Mouse (Mus musculus) heart, embryonic 13.5 days (tissue): Measurements from ENCODE around the gene Htr1f. TPM values are rescaled to one million over a fixed set of nuclear protein-coding genes. Genes with fewer than 3 reads are reported as not detected.
"Not testable (repeated sequence)": the region's sequence is repeated elsewhere in the genome, so short reads cannot be mapped to it uniquely, and the experiment has no call there.

Experiments
- ATAC-seq: fragments of 200-750 bp; cut with Nextera tagmentation; 2 replicates; pipeline ENCODE4 v1.8.0; 2017; ENCODE audit warnings: moderate TSS enrichment; ENCODE audit not compliant: insufficient number of reproducible peaks, low FRiP score, low TSS enrichment; ENCODE audit errors: extremely low read depth
- H3K27ac ChIP-seq: fragments of 300-500 bp; sonication (generic); replicated peaks from 2 replicates; pipeline ENCODE4 v1.5.1; 2015; ENCODE audit warnings: moderate library complexity, mild to moderate bottlenecking, inconsistent platforms
- H3K27me3 ChIP-seq: fragments of 300-500 bp; sonication (generic); replicated peaks from 2 replicates; pipeline ENCODE4 v1.6.1; 2015; ENCODE audit warnings: mild to moderate bottlenecking, inconsistent platforms
- H3K36me3 ChIP-seq: fragments of 300-500 bp; sonication (generic); 2 replicates; pipeline ENCODE4 v1.6.1; 2015; ENCODE audit warnings: mild to moderate bottlenecking, inconsistent platforms
- H3K4me1 ChIP-seq: fragments of 300-500 bp; sonication (generic); 2 replicates; pipeline ENCODE4 v1.6.1; 2015; ENCODE audit warnings: inconsistent platforms
- H3K4me2 ChIP-seq: fragments of 300-500 bp; sonication (generic); 2 replicates; pipeline ENCODE4 v1.6.1; 2015; ENCODE audit warnings: inconsistent platforms, mild to moderate bottlenecking, moderate library complexity
- H3K4me3 ChIP-seq: fragments of 300-500 bp; sonication (generic); 2 replicates; pipeline ENCODE4 v1.5.1; 2015; ENCODE audit warnings: moderate library complexity, mild to moderate bottlenecking, inconsistent platforms
- H3K9ac ChIP-seq: fragments of 300-500 bp; sonication (generic); 2 replicates; pipeline ENCODE4 v1.6.1; 2015; ENCODE audit warnings: inconsistent platforms, mild to moderate bottlenecking, moderate library complexity
- H3K9me3 ChIP-seq: fragments of 300-500 bp; sonication (generic); 2 replicates; pipeline ENCODE4 v1.6.1; 2016; ENCODE audit warnings: inconsistent platforms
- WGBS: fragments of 180-500 bp; shearing (Covaris S2); methylation state at CpG from one replicate; pipeline ENCODE4 v1.1.7; 2015; ENCODE audit warnings: mixed read lengths; 5-methylcytosine and 5-hydroxymethylcytosine counted together
- polyA plus RNA-seq: library from polyadenylated mRNA; unstranded; fragments of >200 nt; fragmentation: Nextera tagmentation; extraction: Ambion mirVana; gene quantifications from 2 replicates; pipeline ENCODE4 v1.2.1, GENCODE M21; 2015

Htr1f gene
- 0.05 TPM in 1 of 2 replicates, not detected in the other for polyA plus RNA-seq

- Histone ChIP-seq H3K27me3 (peaks cover 31% of the 10 kb centered on the region), H3K9ac (peak within 1 kb of the TSS; percentile 57), H3K9me3 (no peaks in the 10 kb centered on the region), H3K27ac (no peak within 1 kb of the TSS), H3K36me3 (no peaks in the 10 kb centered on the region), H3K4me1 (peaks cover 9% of the 10 kb centered on the region), H3K4me3 (peak within 1 kb of the TSS; percentile 53), H3K4me2 (peak within 1 kb of the TSS; percentile 81)
- WGBS: 4% methylated on average over 41 of the region's 41 CpGs
- no peak for ATAC-seq
Observed at GRCm38 (mm10) chr16:65105184-65105931, at the start of gene Htr1f. Htr1f (minus strand) TSS chr16:65105854.

DNA sequence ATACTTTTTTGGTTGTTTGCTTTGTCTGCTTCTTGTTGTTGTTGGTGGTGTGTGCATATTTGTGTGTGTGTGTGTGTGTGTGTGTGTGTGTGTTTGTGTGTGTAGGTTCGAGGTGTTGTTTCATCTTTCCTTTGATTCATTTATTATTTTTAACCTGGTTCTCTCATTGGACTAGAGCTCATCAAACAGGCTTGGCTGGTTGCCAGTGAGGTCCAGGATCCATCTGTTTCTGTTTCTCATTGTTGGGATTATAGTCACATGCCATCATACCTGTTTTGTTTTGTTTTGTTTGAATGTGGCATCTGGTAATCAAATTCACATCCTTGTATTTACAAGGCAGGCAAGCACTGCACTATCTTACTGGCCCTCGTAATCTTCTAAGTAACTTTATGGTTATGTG lies 34.1 kb upstream of the Htr1f start:
- Histone ChIP-seq H3K9me3 (no peaks in the 10 kb centered on the region), H3K36me3 (no peaks in the 10 kb centered on the region), H3K4me2 (no peak overlapping the region), H3K4me1 (no peaks in the 10 kb centered on the region), H3K27me3 (no peaks in the 10 kb centered on the region), H3K27ac (no peak overlapping the region), H3K4me3 (no peak overlapping the region), H3K9ac (no peak overlapping the region)
- ATAC-seq: no peak
- whole genome bisulfite sequencing: 48% methylated on average over 2 of the region's 2 CpGs

DNA sequence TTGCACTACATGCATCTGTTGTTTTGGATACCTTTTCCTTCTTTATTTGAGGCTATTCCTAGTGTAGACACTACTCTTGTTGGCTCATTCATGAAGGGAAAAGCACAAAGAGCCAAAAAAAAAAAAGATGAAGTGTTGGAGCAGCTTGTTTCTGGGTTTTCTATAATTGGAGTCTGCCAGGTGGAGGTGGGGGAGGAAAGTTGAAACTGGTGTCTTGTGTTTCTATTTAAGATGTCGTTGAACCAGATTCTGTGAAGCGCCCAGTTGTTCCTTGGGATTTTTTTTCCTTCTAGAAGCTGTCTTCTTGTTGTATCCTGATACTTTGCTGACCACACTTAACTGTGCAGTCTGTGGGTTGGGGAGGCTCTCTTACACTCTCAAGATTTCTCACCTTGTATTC lies 23.7 kb upstream of the Htr1f start:
- H3K27me3 ChIP-seq: no peaks in the 10 kb centered on the region
- no peak overlapping the region for H3K9ac ChIP-seq
- no peaks in the 10 kb centered on the region for H3K9me3 ChIP-seq
- no peak for ATAC-seq
- no peaks in the 10 kb centered on the region for H3K36me3 ChIP-seq
- H3K4me3 ChIP-seq: no peak overlapping the region
- WGBS: 71% methylated on average over 2 of the region's 2 CpGs
- H3K4me2 ChIP-seq: no peak overlapping the region
- no peaks in the 10 kb centered on the region for H3K4me1 ChIP-seq
- H3K27ac ChIP-seq: no peak overlapping the region

- Histone ChIP-seq H3K4me3 (no peak overlapping the region), H3K4me1 (no peaks in the 10 kb centered on the region), H3K9ac (no peak overlapping the region), H3K27ac (no peak overlapping the region), H3K4me2 (no peak overlapping the region), H3K27me3 (no peaks in the 10 kb centered on the region), H3K9me3 (no peaks in the 10 kb centered on the region), H3K36me3 (no peaks in the 10 kb centered on the region)
- no peak for ATAC-seq
- 54% methylated on average over 3 of the region's 3 CpGs for WGBS
Observed at GRCm38 (mm10) chr16:65127846-65128245, 22.2 kb upstream of the Htr1f start.

- H3K27me3 ChIP-seq: 0 out of 2 replicates have a peak, but pooled peaks cover 3% of the 10 kb centered on the region
- H3K27ac ChIP-seq: no peak overlapping the region
- ATAC-seq: no peak
- no peak overlapping the region for H3K4me3 ChIP-seq
- H3K9ac ChIP-seq: no peak overlapping the region
- H3K4me1 ChIP-seq: no peaks in the 10 kb centered on the region
- H3K36me3 ChIP-seq: no peaks in the 10 kb centered on the region
- H3K9me3 ChIP-seq: no peaks in the 10 kb centered on the region
- no peak overlapping the region for H3K4me2 ChIP-seq
- 70% methylated on average over 1 of the region's 1 CpGs for WGBS
Observed at GRCm38 (mm10) chr16:65112221-65112620, 6.6 kb upstream of the Htr1f start.

DNA sequence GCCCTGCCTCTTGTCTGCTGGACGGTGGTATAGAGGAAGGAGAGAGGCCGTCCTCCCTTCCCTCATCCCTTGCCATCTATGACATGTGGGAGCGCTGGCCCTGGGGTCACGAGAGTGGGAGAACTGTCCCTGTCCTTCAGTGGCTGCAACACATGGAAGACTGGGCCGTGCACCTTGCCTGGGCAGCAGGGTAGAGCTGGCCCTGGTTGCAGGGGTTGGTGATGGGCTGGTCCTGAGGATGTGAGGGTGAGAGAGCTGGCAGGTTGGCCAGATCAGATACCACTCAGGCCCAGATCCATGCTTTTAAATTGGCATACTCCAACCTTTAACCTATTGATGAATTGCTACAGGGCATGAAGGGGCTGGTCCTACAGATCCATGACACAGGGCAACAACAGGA lies 12.1 kb downstream of the Htr1f start:
- H3K9me3 ChIP-seq: no peaks in the 10 kb centered on the region
- WGBS: 80% methylated on average over 5 of the region's 5 CpGs
- no peaks in the 10 kb centered on the region for H3K36me3 ChIP-seq
- H3K9ac ChIP-seq: no peak overlapping the region
- no peaks in the 10 kb centered on the region for H3K4me1 ChIP-seq
- no peak overlapping the region for H3K4me2 ChIP-seq
- H3K4me3 ChIP-seq: no peak overlapping the region
- ATAC-seq: no peak
- H3K27ac ChIP-seq: no peak overlapping the region
- no peaks in the 10 kb centered on the region for H3K27me3 ChIP-seq

GRCm38 (mm10) chr16:65083475-65083874 lies 22.2 kb downstream of the Htr1f start:
- WGBS: 43% methylated on average over 2 of the region's 2 CpGs
- H3K4me3 ChIP-seq: no peak overlapping the region
- H3K36me3 ChIP-seq: no peaks in the 10 kb centered on the region
- no peak overlapping the region for H3K27ac ChIP-seq
- H3K9me3 ChIP-seq: no peaks in the 10 kb centered on the region
- H3K27me3 ChIP-seq: no peaks in the 10 kb centered on the region
- ATAC-seq: no peak
- H3K4me1 ChIP-seq: no peaks in the 10 kb centered on the region
- no peak overlapping the region for H3K4me2 ChIP-seq
- no peak overlapping the region for H3K9ac ChIP-seq

GRCm38 (mm10) chr16:65069867-65070266 lies 35.8 kb downstream of the Htr1f start:
- no peak for ATAC-seq
- WGBS: 55% methylated on average over 1 of the region's 1 CpGs
- no peaks in the 10 kb centered on the region for H3K4me1 ChIP-seq
- H3K4me3 ChIP-seq: no peak overlapping the region
- no peaks in the 10 kb centered on the region for H3K36me3 ChIP-seq
- H3K9ac ChIP-seq: no peak overlapping the region
- no peak overlapping the region for H3K27ac ChIP-seq
- H3K27me3 ChIP-seq: no peaks in the 10 kb centered on the region
- no peak overlapping the region for H3K4me2 ChIP-seq
- H3K9me3 ChIP-seq: no peaks in the 10 kb centered on the region

- no peak overlapping the region for H3K4me2 ChIP-seq
Observed at GRCm38 (mm10) chr16:65066264-65066663, 39.4 kb downstream of the Htr1f start.

GRCm38 (mm10) chr16:65037660-65038425 lies 67.8 kb downstream of the Htr1f start:
- H3K27ac ChIP-seq, H3K27me3 ChIP-seq, H3K9me3 ChIP-seq, ATAC-seq, H3K36me3 ChIP-seq, H3K9ac ChIP-seq, H3K4me1 ChIP-seq, H3K4me2 ChIP-seq, H3K4me3 ChIP-seq: not testable (repeated sequence)
- 79% methylated on average over 5 of the region's 5 CpGs for WGBS

More at GRCm38 (mm10) chr16:65066264-65066663, 39.4 kb downstream of the Htr1f start:
- Histone ChIP-seq H3K9me3 (no peaks in the 10 kb centered on the region), H3K36me3 (no peaks in the 10 kb centered on the region), H3K9ac (no peak overlapping the region), H3K4me1 (no peaks in the 10 kb centered on the region), H3K27me3 (no peaks in the 10 kb centered on the region), H3K4me3 (no peak overlapping the region), H3K27ac (no peak overlapping the region)
- no peak for ATAC-seq

DNA sequence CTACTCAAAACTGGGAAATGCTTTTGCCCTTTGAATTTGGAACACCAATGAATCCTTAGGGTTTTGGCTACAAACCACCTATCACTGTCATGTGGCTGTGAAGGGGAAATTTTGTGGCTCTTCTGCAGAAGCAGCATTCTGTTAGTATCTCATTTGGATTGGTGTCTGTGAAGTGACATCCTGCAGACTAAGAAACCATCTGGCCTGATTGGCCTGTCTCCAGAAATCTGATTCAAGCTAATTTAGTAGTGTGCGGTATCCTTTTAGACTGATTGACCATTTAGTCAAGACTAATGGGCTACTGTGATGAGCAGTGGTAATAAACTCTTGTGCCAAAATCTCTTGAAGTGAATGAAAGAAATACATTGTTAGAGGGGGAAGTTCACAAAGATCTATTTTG lies 76.0 kb downstream of the Htr1f start:
- Histone ChIP-seq H3K9ac (no peak overlapping the region), H3K27ac (no peak overlapping the region), H3K4me3 (no peak overlapping the region), H3K9me3 (no peaks in the 10 kb centered on the region), H3K4me2 (no peak overlapping the region), H3K27me3 (no peaks in the 10 kb centered on the region), H3K4me1 (no peaks in the 10 kb centered on the region), H3K36me3 (no peaks in the 10 kb centered on the region)
- no peak for ATAC-seq
- WGBS: 77% methylated on average over 1 of the region's 1 CpGs
